Mouse (Mus musculus) stomach, postnatal 0 days (tissue): ENCODE measurements around the gene Slc44a1. TPM values are rescaled to one million over a fixed set of nuclear protein-coding genes. Genes with fewer than 3 reads are reported as not detected.

ENCODE experiments used
- ATAC-seq: fragments of 200-750 bp; cut with Nextera tagmentation; 2 replicates; pipeline ENCODE4 v1.8.0; 2017; ENCODE audit not compliant: low FRiP score, low TSS enrichment
- DNase-seq: peaks from one replicate; pipeline ENCODE4 v3.0.0-alpha.2; 2016; ENCODE audit warnings: low spot score
- H3K27ac ChIP-seq: fragments of 300-500 bp; sonication (generic); replicated peaks from 2 replicates; pipeline ENCODE4 v1.5.1; 2014; ENCODE audit warnings: mild to moderate bottlenecking, control low read depth
- H3K27me3 ChIP-seq: fragments of 300-500 bp; sonication (generic); 2 replicates; pipeline ENCODE4 v1.6.1; 2014; ENCODE audit warnings: low read length; ENCODE audit not compliant: control insufficient read depth, insufficient read depth
- H3K36me3 ChIP-seq: fragments of 300-500 bp; sonication (generic); 2 replicates; pipeline ENCODE4 v1.6.1; 2014; ENCODE audit warnings: low read length, mixed read lengths; ENCODE audit not compliant: control insufficient read depth, insufficient read depth
- H3K4me1 ChIP-seq: fragments of 300-500 bp; sonication (generic); replicated peaks from 2 replicates; pipeline ENCODE4 v1.6.1; 2014; ENCODE audit warnings: antibody characterized with exemption; ENCODE audit not compliant: control insufficient read depth, insufficient read depth
- H3K4me2 ChIP-seq: fragments of 300-500 bp; sonication (generic); replicated peaks from 2 replicates; pipeline ENCODE4 v1.6.1; 2014; ENCODE audit warnings: low read depth, mild to moderate bottlenecking, control low read depth, moderate library complexity
- H3K4me3 ChIP-seq: fragments of 300-500 bp; sonication (generic); 2 replicates; pipeline ENCODE4 v1.5.1; 2014; ENCODE audit warnings: low read depth, low read length, control low read depth
- H3K9ac ChIP-seq: fragments of 300-500 bp; sonication (generic); 2 replicates; pipeline ENCODE4 v1.6.1; 2014; ENCODE audit warnings: mild to moderate bottlenecking, low read length, control low read depth, mixed read lengths
- H3K9me3 ChIP-seq: fragments of 300-500 bp; sonication (generic); 2 replicates; pipeline ENCODE4 v1.6.1; 2016; ENCODE audit warnings: low read length; ENCODE audit not compliant: control insufficient read depth
- CTCF ChIP-seq: IDR thresholded peaks from 2 replicates; pipeline ENCODE4 v1.5.1; 2016; ENCODE audit warnings: antibody characterized with exemption, low read depth, mild to moderate bottlenecking, moderate library complexity
- EP300 ChIP-seq: optimal IDR thresholded peaks from 2 replicates; pipeline ENCODE3; 2016; ENCODE audit warnings: antibody characterized with exemption
- WGBS: fragments of 180-500 bp; shearing (Covaris S2); extraction: QIAGEN DNeasy Blood & Tissue Kit; methylation state at CpG from one replicate; pipeline ENCODE4 v1.1.7; 2014; 5-methylcytosine and 5-hydroxymethylcytosine counted together
- polyA plus RNA-seq: library from polyadenylated mRNA; unstranded; fragments of >200 nt; fragmentation: Nextera tagmentation; extraction: Ambion mirVana; gene quantifications from 2 replicates; pipeline ENCODE4 v1.2.1, GENCODE M21; 2015

The Slc44a1 gene
- polyA plus RNA-seq, 1 experiment from 2014 or later: 31.9 TPM

- DNase-seq (no peak), ATAC-seq (no peak)
These were observed 15.7 kb downstream of the Slc44a1 start for GRCm38 (mm10) chr4:53455885-53456284.

GRCm38 (mm10) chr4:53456570-53456969, 16.4 kb downstream of the Slc44a1 start:
- no peaks in the 10 kb centered on the region for H3K4me1 ChIP-seq
- no peak for TF ChIP-seq EP300
- no peak for TF ChIP-seq CTCF
- H3K9me3 ChIP-seq: no peaks in the 10 kb centered on the region
- H3K27ac ChIP-seq: no peak overlapping the region
- no peak overlapping the region for H3K4me3 ChIP-seq
- ATAC-seq (no peak), DNase-seq (no peak)
- no peaks in the 10 kb centered on the region for H3K27me3 ChIP-seq
- no peaks in the 10 kb centered on the region for H3K36me3 ChIP-seq
- H3K4me2 ChIP-seq: no peak overlapping the region
- WGBS: 84% methylated on average over 6 of the region's 6 CpGs
- H3K9ac ChIP-seq: no peak overlapping the region

More at GRCm38 (mm10) chr4:53455885-53456284, 15.7 kb downstream of the Slc44a1 start:
- no peak overlapping the region for H3K27ac ChIP-seq
- no peak overlapping the region for H3K4me3 ChIP-seq
- H3K4me1 ChIP-seq: no peaks in the 10 kb centered on the region
- H3K36me3 ChIP-seq: no peaks in the 10 kb centered on the region
- no peaks in the 10 kb centered on the region for H3K27me3 ChIP-seq
- no peaks in the 10 kb centered on the region for H3K9me3 ChIP-seq
- TF ChIP-seq CTCF: no peak
- TF ChIP-seq EP300: no peak
- H3K4me2 ChIP-seq: no peak overlapping the region
- H3K9ac ChIP-seq: no peak overlapping the region
- WGBS: 65% methylated on average over 2 of the region's 2 CpGs

- Histone ChIP-seq H3K36me3 (no peaks in the 10 kb centered on the region), H3K27me3 (no peaks in the 10 kb centered on the region), H3K4me1 (no peaks in the 10 kb centered on the region), H3K9me3 (no peaks in the 10 kb centered on the region), H3K4me2 (no peak overlapping the region), H3K27ac (no peak overlapping the region), H3K9ac (no peak overlapping the region), H3K4me3 (no peak overlapping the region)
- DNase-seq: no peak
- no peak for ATAC-seq
- TF ChIP-seq CTCF (no peak), EP300 (no peak)
- 78% methylated on average over 3 of the region's 3 CpGs for WGBS
These were observed 18.3 kb downstream of the Slc44a1 start for GRCm38 (mm10) chr4:53458503-53458902.

GRCm38 (mm10) chr4:53459697-53460096, 19.5 kb downstream of the Slc44a1 start:
- DNase-seq: no peak
- Histone ChIP-seq H3K9me3 (no peaks in the 10 kb centered on the region), H3K36me3 (no peaks in the 10 kb centered on the region), H3K4me1 (no peaks in the 10 kb centered on the region), H3K4me3 (no peak overlapping the region), H3K4me2 (no peak overlapping the region), H3K9ac (no peak overlapping the region), H3K27me3 (no peaks in the 10 kb centered on the region), H3K27ac (no peak overlapping the region)
- no peak for TF ChIP-seq EP300
- TF ChIP-seq CTCF: no peak
- 67% methylated on average over 7 of the region's 7 CpGs for WGBS
- ATAC-seq: no peak; the same call in 1 of the 2 replicates

GRCm38 (mm10) chr4:53461026-53461425, 20.8 kb downstream of the Slc44a1 start:
- no peak overlapping the region for H3K4me3 ChIP-seq
- H3K4me1 ChIP-seq: no peaks in the 10 kb centered on the region
- ATAC-seq (no peak), DNase-seq (no peak)
- H3K9me3 ChIP-seq: no peaks in the 10 kb centered on the region
- no peak overlapping the region for H3K4me2 ChIP-seq
- no peak overlapping the region for H3K9ac ChIP-seq
- no peaks in the 10 kb centered on the region for H3K27me3 ChIP-seq
- H3K27ac ChIP-seq: no peak overlapping the region
- 86% methylated on average over 4 of the region's 4 CpGs for WGBS
- H3K36me3 ChIP-seq: no peaks in the 10 kb centered on the region
- no peak for TF ChIP-seq CTCF
- TF ChIP-seq EP300: no peak

GRCm38 (mm10) chr4:53462069-53462468, 21.9 kb downstream of the Slc44a1 start:
- Histone ChIP-seq H3K4me3 (no peak overlapping the region), H3K9me3 (no peaks in the 10 kb centered on the region), H3K4me2 (no peak overlapping the region), H3K27me3 (no peaks in the 10 kb centered on the region), H3K36me3 (no peaks in the 10 kb centered on the region), H3K4me1 (no peaks in the 10 kb centered on the region), H3K27ac (no peak overlapping the region), H3K9ac (no peak overlapping the region)
- 42% methylated on average over 5 of the region's 5 CpGs for WGBS
- TF ChIP-seq EP300: no peak
- no peak for TF ChIP-seq CTCF
- DNase-seq (no peak), ATAC-seq (no peak)
